Mouse (Mus musculus): Measurements from ENCODE around the gene Sf3a3.

Gene Sf3a3

GRCm38 (mm10) chr4:124781361-124781760 is 66.8 kb downstream of the Sf3a3 start:
- DNase-seq (ENCODE audit: low spot score in 2 of 2) = no peak

Data from urinary bladder, postnatal 4 days (tissue).